Mouse (Mus musculus) hematopoietic stem cell, adult 5-6 weeks (primary cell): ENCODE measurements around the gene Zrsr1. TPM values are rescaled to one million over a fixed set of nuclear protein-coding genes. Genes with fewer than 3 reads are reported as not detected.

Source experiments
- ATAC-seq, 2 experiments: fragments of 125-278 bp in 1 of 2; replicated peaks in 1 of 2; 2 replicates each; pipeline ENCODE4 v1.8.0; 2016 to 2017; ENCODE audit warnings: inconsistent platforms in 2 of 2, mild to moderate bottlenecking in 2 of 2, moderate number of reproducible peaks in 2 of 2, low read depth in 1 of 2, moderate TSS enrichment in 1 of 2; ENCODE audit not compliant: low FRiP score in 2 of 2, poor library complexity in 2 of 2, severe bottlenecking in 2 of 2, insufficient read depth in 1 of 2, low TSS enrichment in 1 of 2
- total RNA-seq: library from RNA; stranded (forward); fragments of 172-1452, 232-1000 nt; gene quantifications from 2 replicates; pipeline ENCODE4 v1.2.3, GENCODE M21; 2017

Gene Zrsr1
- 33.6 and 49.6 TPM in 2 replicates for total RNA-seq

GRCm38 (mm10) chr11:22971835-22972709 lies at the start of gene Zrsr1:
Gene Zrsr1, plus strand, starts transcription at chr11:22972005.
- ATAC-seq: peak; percentile 70 to 73

- no peak for ATAC-seq
These were observed 49.3 kb upstream of the Zrsr1 start for GRCm38 (mm10) chr11:22922546-22922945.

- ATAC-seq: no peak
These were observed 48.2 kb upstream of the Zrsr1 start for GRCm38 (mm10) chr11:22923606-22924005.

- ATAC-seq: peak; percentile 82 to 89
These were observed 43.1 kb upstream of the Zrsr1 start for GRCm38 (mm10) chr11:22928586-22929169.

GRCm38 (mm10) chr11:22930129-22930528 lies 41.7 kb upstream of the Zrsr1 start:
- 0 out of 4 replicates have a peak, but pooled peaks of 1 of the 2 experiments have one; percentile 47 for ATAC-seq

GRCm38 (mm10) chr11:22931320-22931905 lies 40.4 kb upstream of the Zrsr1 start:
- ATAC-seq: no peak

GRCm38 (mm10) chr11:22932167-22932566 lies 39.6 kb upstream of the Zrsr1 start:
- ATAC-seq: no peak

GRCm38 (mm10) chr11:22936446-22937125 lies 35.2 kb upstream of the Zrsr1 start:
- ATAC-seq: no peak

- ATAC-seq: no peak
These were observed 34.0 kb upstream of the Zrsr1 start for GRCm38 (mm10) chr11:22937716-22938316.

GRCm38 (mm10) chr11:22938983-22939382 lies 32.8 kb upstream of the Zrsr1 start:
- ATAC-seq: no peak

GRCm38 (mm10) chr11:22949101-22949500 lies 22.7 kb upstream of the Zrsr1 start:
- no peak for ATAC-seq

- no peak for ATAC-seq
These were observed 21.7 kb upstream of the Zrsr1 start for GRCm38 (mm10) chr11:22950131-22950530.

- ATAC-seq: 0 out of 4 replicates have a peak, but pooled peaks of 1 of the 2 experiments have one; percentile 25
These were observed 19.1 kb upstream of the Zrsr1 start for GRCm38 (mm10) chr11:22952668-22953067.

GRCm38 (mm10) chr11:22956346-22956745 lies 15.5 kb upstream of the Zrsr1 start:
- ATAC-seq: no peak

- ATAC-seq: peak; percentile 81 to 86
These were observed 15.0 kb upstream of the Zrsr1 start for GRCm38 (mm10) chr11:22956830-22957229.

- no peak for ATAC-seq
These were observed 13.9 kb upstream of the Zrsr1 start for GRCm38 (mm10) chr11:22957791-22958374.

GRCm38 (mm10) chr11:22962101-22962500 lies 9.7 kb upstream of the Zrsr1 start:
- no peak for ATAC-seq
